Mouse (Mus musculus) MEL (cell line): ENCODE data around the gene Fars2. TPM values are rescaled to one million over a fixed set of nuclear protein-coding genes. Genes with fewer than 3 reads are reported as not detected.

Source experiments
- DNase-seq: peaks from one replicate; pipeline ENCODE4 v3.0.0; 2011; ENCODE audit warnings: low read depth, low spot score
- H3K27ac ChIP-seq: 2 replicates; pipeline ENCODE4 v1.5.1; 2012; ENCODE audit warnings: low read depth, mild to moderate bottlenecking, control low read depth, low read length, moderate library complexity; ENCODE audit not compliant: control insufficient read depth
- H3K27me3 ChIP-seq, 2 experiments: fragments of 150-350 bp in 1 of 2; sonication (generic) in 1 of 2; 2 replicates each; pipeline ENCODE4 v1.6.1; 2012; ENCODE audit warnings: low read length in 2 of 2, mild to moderate bottlenecking in 2 of 2, improper control_type of control experiment in 1 of 2, moderate library complexity in 1 of 2; ENCODE audit not compliant: insufficient read depth in 2 of 2, control insufficient read depth in 1 of 2
- H3K36me3 ChIP-seq, 2 experiments: 2 replicates each; pipeline ENCODE4 v1.6.1; 2012 to 2014; ENCODE audit warnings: low read length in 2 of 2, improper control_type of control experiment in 1 of 2, inconsistent platforms in 1 of 2, mild to moderate bottlenecking in 1 of 2; ENCODE audit not compliant: insufficient read depth in 2 of 2, control insufficient read depth in 1 of 2
- H3K4me1 ChIP-seq, 2 experiments: fragments of 150-350 bp in 1 of 2; sonication (generic) in 1 of 2; 2 replicates each; pipeline ENCODE4 v1.6.1; 2012; ENCODE audit warnings: low read length in 2 of 2, improper control_type of control experiment in 1 of 2, mild to moderate bottlenecking in 1 of 2; ENCODE audit not compliant: insufficient read depth in 2 of 2, control insufficient read depth in 1 of 2
- H3K4me3 ChIP-seq, 2 experiments: fragments of 150-350 bp in 1 of 2; sonication (generic) in 1 of 2; 2 replicates each; pipeline ENCODE4 v1.5.1; 2012; ENCODE audit warnings: low read depth in 2 of 2, low read length in 2 of 2, mild to moderate bottlenecking in 2 of 2, moderate library complexity in 2 of 2, control low read depth in 1 of 2, improper control_type of control experiment in 1 of 2; ENCODE audit not compliant: control insufficient read depth in 1 of 2, insufficient read depth in 1 of 2
- H3K79me2 ChIP-seq: 2 replicates; pipeline ENCODE4 v1.6.1; 2012; ENCODE audit warnings: mild to moderate bottlenecking, low read length, moderate library complexity; ENCODE audit not compliant: control insufficient read depth, poor library complexity, insufficient read depth
- H3K9ac ChIP-seq: 2 replicates; pipeline ENCODE4 v1.6.1; 2012; ENCODE audit warnings: low read depth, mild to moderate bottlenecking, control low read depth, low read length, moderate library complexity; ENCODE audit not compliant: control insufficient read depth, poor library complexity, severe bottlenecking
- H3K9me3 ChIP-seq: fragments of 150-350 bp; sonication (generic); replicated peaks from 2 replicates; pipeline ENCODE4 v1.6.1; 2012; ENCODE audit warnings: mild to moderate bottlenecking, low read length, improper control_type of control experiment, moderate library complexity; ENCODE audit not compliant: insufficient read depth
- CTCF ChIP-seq, 3 experiments: IDR thresholded peaks in 2 of 3; conservative IDR thresholded peaks in 1 of 3; 2 replicates each; pipeline ENCODE4 v1.5.1; 2011 to 2012; ENCODE audit warnings: low read length in 3 of 3, low read depth in 2 of 3, mild to moderate bottlenecking in 2 of 3, improper control_type of control experiment in 1 of 3, inconsistent platforms in 1 of 3, mixed read lengths in 1 of 3, moderate library complexity in 1 of 3; ENCODE audit not compliant: control insufficient read depth in 1 of 3, insufficient read depth in 1 of 3, poor library complexity in 1 of 3, severe bottlenecking in 1 of 3
- E2F4 ChIP-seq: IDR thresholded peaks from 2 replicates; pipeline ENCODE4 v1.6.1; 2011; ENCODE audit warnings: low read depth, low read length, improper control_type of control experiment, borderline replicate concordance
- ELF1 ChIP-seq: IDR thresholded peaks from 2 replicates; pipeline ENCODE4 v1.6.1; 2014; ENCODE audit warnings: low read depth, mild to moderate bottlenecking, inconsistent platforms, low read length, improper control_type of control experiment, moderate library complexity
- ETS1 ChIP-seq: IDR thresholded peaks from 2 replicates; pipeline ENCODE4 v1.6.1; 2012; ENCODE audit warnings: low read depth, mild to moderate bottlenecking, inconsistent platforms, low read length, improper control_type of control experiment, moderate library complexity
- GABPA ChIP-seq: IDR thresholded peaks from 2 replicates; pipeline ENCODE4 v1.6.1; 2012; ENCODE audit warnings: low read depth, mild to moderate bottlenecking, inconsistent platforms, low read length, improper control_type of control experiment, moderate library complexity
- GATA1 ChIP-seq: IDR thresholded peaks from 2 replicates; pipeline ENCODE4 v1.6.1; 2011; ENCODE audit warnings: low read depth, low read length, improper control_type of control experiment
- JUND ChIP-seq: IDR thresholded peaks from 2 replicates; pipeline ENCODE4 v1.6.1; 2011; ENCODE audit warnings: low read depth, mild to moderate bottlenecking, improper control_type of control experiment, low read length
- KAT2A ChIP-seq: conservative IDR thresholded peaks from 2 replicates; pipeline ENCODE4 v1.6.1; 2012; ENCODE audit warnings: low read depth, low read length, improper control_type of control experiment, inconsistent platforms
- MAX ChIP-seq: IDR thresholded peaks from 2 replicates; pipeline ENCODE4 v1.6.1; 2011; ENCODE audit warnings: low read length, improper control_type of control experiment
- MAZ ChIP-seq: IDR thresholded peaks from 2 replicates; pipeline ENCODE4 v1.6.1; 2012; ENCODE audit warnings: low read depth, mild to moderate bottlenecking, inconsistent platforms, low read length, improper control_type of control experiment
- MEF2A ChIP-seq: IDR thresholded peaks from 2 replicates; pipeline ENCODE4 v1.6.1; 2014; ENCODE audit warnings: low read depth, mild to moderate bottlenecking, inconsistent platforms, low read length, improper control_type of control experiment; ENCODE audit not compliant: poor library complexity, insufficient replicate concordance, severe bottlenecking; ENCODE audit errors: extremely low read depth
- MXI1 ChIP-seq: IDR thresholded peaks from 2 replicates; pipeline ENCODE4 v1.6.1; 2011; ENCODE audit warnings: mild to moderate bottlenecking, low read depth, low read length, improper control_type of control experiment
- MYB ChIP-seq: IDR thresholded peaks from 2 replicates; pipeline ENCODE4 v1.6.1; 2011; ENCODE audit warnings: mild to moderate bottlenecking, low read depth, low read length, improper control_type of control experiment
- POLR2AphosphoS2 ChIP-seq: IDR thresholded peaks from 2 replicates; pipeline ENCODE4 v1.6.1; 2011; ENCODE audit warnings: low read length, improper control_type of control experiment
- RCOR1 ChIP-seq: IDR thresholded peaks from 2 replicates; pipeline ENCODE4 v1.6.1; 2012; ENCODE audit warnings: low read depth, mild to moderate bottlenecking, inconsistent platforms, low read length, improper control_type of control experiment
- SIN3A ChIP-seq: IDR thresholded peaks from 2 replicates; pipeline ENCODE4 v1.6.1; 2012; ENCODE audit warnings: low read length, improper control_type of control experiment, inconsistent platforms
- SMC3 ChIP-seq: IDR thresholded peaks from 2 replicates; pipeline ENCODE4 v1.6.1; 2011; ENCODE audit warnings: low read depth, low read length, improper control_type of control experiment
- TAL1 ChIP-seq: IDR thresholded peaks from 2 replicates; pipeline ENCODE4 v1.6.1; 2012; ENCODE audit warnings: mild to moderate bottlenecking, inconsistent platforms, low read length, moderate library complexity, mixed read lengths
- TBP ChIP-seq: IDR thresholded peaks from 2 replicates; pipeline ENCODE4 v1.8.0; 2011; ENCODE audit warnings: low read depth, low read length, improper control_type of control experiment
- TCF12 ChIP-seq: IDR thresholded peaks from 2 replicates; pipeline ENCODE4 v1.6.1; 2014; ENCODE audit warnings: low read depth, mild to moderate bottlenecking, inconsistent platforms, low read length, improper control_type of control experiment, moderate library complexity
- UBTF ChIP-seq: IDR thresholded peaks from 2 replicates; pipeline ENCODE4 v1.6.1; 2012; ENCODE audit warnings: low read depth, mild to moderate bottlenecking, inconsistent platforms, low read length, improper control_type of control experiment, moderate library complexity, borderline replicate concordance; ENCODE audit not compliant: insufficient read depth
- ZC3H11A ChIP-seq: IDR thresholded peaks from 2 replicates; pipeline ENCODE4 v1.6.1; 2012; ENCODE audit warnings: low read depth, mild to moderate bottlenecking, inconsistent platforms, low read length, improper control_type of control experiment
- ZMIZ1 ChIP-seq: IDR thresholded peaks from 2 replicates; pipeline ENCODE4 v1.6.1; 2012; ENCODE audit warnings: low read depth, mild to moderate bottlenecking, inconsistent platforms, low read length, improper control_type of control experiment, moderate library complexity
- ZNF384 ChIP-seq: IDR thresholded peaks from 2 replicates; pipeline ENCODE4 v1.6.1; 2012; ENCODE audit warnings: low read depth, mild to moderate bottlenecking, inconsistent platforms, low read length, improper control_type of control experiment
- polyA plus RNA-seq, 2 experiments: library from polyadenylated mRNA; stranded (reverse) in 1 of 2; unstranded in 1 of 2; fragments of >175 nt in 1 of 2; fragments of >200 nt in 1 of 2; gene quantifications; 2 replicates each; pipeline versions ENCODE4 v1.2.1 to v1.2.4; 2012; ENCODE audit warnings: low replicate concordance in 2 of 2, low read depth in 1 of 2; ENCODE audit not compliant: insufficient read length in 2 of 2, insufficient read depth in 1 of 2, missing spikeins in 1 of 2
- total RNA-seq: library from RNA; depleted of rRNA; stranded (reverse); fragments of 300-350 nt; gene quantifications from 2 replicates; pipeline ENCODE4 v1.2.3, GENCODE M21; 2012

Fars2 gene
- total and polyA plus RNA-seq, 3 experiments = 32.6 to 39.2 TPM; not detected in 1

GRCm38 (mm10) chr13:36224431-36224830, 107.2 kb downstream of the Fars2 start:
- Histone ChIP-seq H3K4me3 (no peak overlapping the region), H3K27ac (no peak overlapping the region), H3K9ac (no peak overlapping the region), H3K4me1 (no peaks in the 10 kb centered on the region), H3K9me3 (no peaks in the 10 kb centered on the region), H3K79me2 (no peaks in the 10 kb centered on the region), H3K36me3 (no peaks in the 10 kb centered on the region), H3K27me3 (no peaks in the 10 kb centered on the region)
- no peak for TF ChIP-seq TAL1
- TF ChIP-seq GABPA = no peak
- no peak for TF ChIP-seq MYB
- TF ChIP-seq ETS1 = no peak
- TF ChIP-seq SIN3A = no peak
- TF ChIP-seq E2F4 = no peak
- no peak for TF ChIP-seq MAZ
- no peak for TF ChIP-seq ZMIZ1
- no peak for TF ChIP-seq SMC3
- no peak for TF ChIP-seq UBTF
- TF ChIP-seq JUND = no peak
- DNase-seq = no peak

DNA sequence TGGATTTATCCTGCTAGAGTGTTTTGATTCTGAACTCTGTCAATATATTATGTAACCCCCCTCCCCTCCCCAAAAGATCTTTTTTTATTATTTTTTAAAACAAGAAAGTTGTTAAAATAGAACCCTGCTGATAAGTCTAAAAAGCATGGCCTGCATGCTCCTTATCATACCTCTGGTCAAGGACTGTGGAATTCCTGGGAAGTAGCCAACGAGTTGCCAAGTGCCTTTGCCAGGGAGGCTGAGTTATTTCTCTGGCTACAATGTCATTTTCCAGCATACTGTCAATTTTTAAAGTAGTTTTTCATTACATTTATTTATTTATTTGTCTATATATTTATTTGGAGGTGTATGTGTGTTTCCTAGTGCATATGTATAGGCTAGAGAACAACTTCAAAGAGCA, 125.0 kb downstream of the Fars2 start:
- no peaks in the 10 kb centered on the region for H3K4me1 ChIP-seq
- H3K27me3 ChIP-seq = no peaks in the 10 kb centered on the region
- H3K79me2 ChIP-seq = no peaks in the 10 kb centered on the region
- H3K4me3 ChIP-seq = no peak overlapping the region
- H3K36me3 ChIP-seq = peaks cover 0 to 3% of the 10 kb centered on the region in 2 experiments; a peak in 2 of 4 replicates
- no peak for DNase-seq
- H3K9ac ChIP-seq = no peak overlapping the region
- TF ChIP-seq E2F4 (no peak), RCOR1 (no peak), TBP (no peak), ZNF384 (no peak), ZC3H11A (no peak), GATA1 (no peak), ZMIZ1 (no peak), GABPA (no peak), MEF2A (no peak), UBTF (no peak), KAT2A (no peak), POLR2AphosphoS2 (no peak), MAX (no peak), CTCF (IDR thresholded peaks at IDR 0.05 in 2 of 3, conservative IDR thresholded peaks at IDR 0.05 in 1 of 3; ENCODE audit: control insufficient read depth in 1 of 3, insufficient read depth in 1 of 3, low read depth in 2 of 3, low read length in 3 of 3, poor library complexity in 1 of 3, severe bottlenecking in 1 of 3) (no peak), TCF12 (no peak), ELF1 (no peak), MAZ (no peak), MXI1 (no peak)
- H3K27ac ChIP-seq = no peak overlapping the region
- H3K9me3 ChIP-seq = no peaks in the 10 kb centered on the region
